Mouse (Mus musculus) retina, postnatal 1 day (tissue): ENCODE results near the gene Rbms3.

Experiments used
- DNase-seq: peaks from one replicate; pipeline ENCODE4 v3.0.0-alpha.2; 2012

Rbms3 gene

DNA sequence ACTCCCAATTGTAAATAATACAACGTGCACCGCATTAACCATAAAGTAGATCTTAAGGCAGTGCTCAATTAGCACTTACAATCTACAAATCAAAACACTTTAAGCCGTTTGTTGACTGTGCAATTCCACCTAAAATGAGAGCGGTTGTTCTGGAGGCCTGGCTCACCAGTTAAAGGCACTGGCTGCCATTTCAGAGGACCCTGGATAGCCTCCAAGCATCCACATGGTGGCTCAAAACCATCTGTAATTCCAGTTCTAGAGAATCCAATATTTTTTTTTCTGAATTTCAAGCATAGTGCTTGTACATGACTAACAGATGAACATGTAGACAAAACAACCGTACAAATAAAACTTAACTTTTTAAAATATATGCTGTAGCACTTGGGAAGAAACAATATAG, 460.5 kb downstream of the Rbms3 start:
- no peak for DNase-seq

DNA sequence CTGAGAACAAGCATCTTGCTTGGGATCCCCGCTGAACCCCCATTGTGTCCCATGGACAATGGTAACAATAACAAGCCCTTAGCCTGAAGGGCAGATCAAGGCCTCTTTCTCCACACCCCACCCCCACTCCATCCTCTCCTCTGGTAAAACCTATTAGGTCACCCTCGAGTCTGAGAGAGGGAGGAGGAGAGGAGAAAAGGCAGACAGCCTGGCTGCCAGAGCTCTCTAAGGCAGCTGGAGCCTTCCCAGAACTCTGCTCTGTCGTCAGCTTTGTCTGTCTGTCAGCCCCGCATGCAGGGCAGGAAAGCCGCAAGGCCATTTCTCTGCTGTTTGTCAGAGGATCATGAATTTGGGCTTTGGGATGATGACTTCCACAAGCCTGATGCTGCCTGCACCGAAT, 466.6 kb downstream of the Rbms3 start:
- peak; percentile 57 for DNase-seq

DNA sequence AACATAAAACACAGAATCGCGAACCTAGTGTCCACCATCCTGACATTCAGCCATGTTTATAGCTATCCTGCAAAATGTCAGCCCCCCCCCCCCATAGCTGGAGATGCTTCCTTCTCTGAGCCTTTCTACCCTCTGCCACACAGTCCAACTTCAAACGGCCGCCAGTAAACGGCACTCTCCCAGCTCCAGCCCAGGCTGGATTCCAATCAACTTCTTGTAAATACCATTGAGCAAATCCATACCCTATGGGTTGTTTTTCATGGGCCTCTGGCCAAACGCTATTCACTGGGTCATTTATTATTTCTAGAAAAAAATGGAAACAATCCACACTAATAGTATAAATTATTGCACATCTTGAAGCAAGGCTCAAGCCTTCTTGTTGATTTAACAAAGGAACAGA, 468.6 kb downstream of the Rbms3 start:
- DNase-seq, result no peak

GRCm38 (mm10) chr9:117156330-117156905, 473.3 kb downstream of the Rbms3 start:
- peak; percentile 36 for DNase-seq

DNA sequence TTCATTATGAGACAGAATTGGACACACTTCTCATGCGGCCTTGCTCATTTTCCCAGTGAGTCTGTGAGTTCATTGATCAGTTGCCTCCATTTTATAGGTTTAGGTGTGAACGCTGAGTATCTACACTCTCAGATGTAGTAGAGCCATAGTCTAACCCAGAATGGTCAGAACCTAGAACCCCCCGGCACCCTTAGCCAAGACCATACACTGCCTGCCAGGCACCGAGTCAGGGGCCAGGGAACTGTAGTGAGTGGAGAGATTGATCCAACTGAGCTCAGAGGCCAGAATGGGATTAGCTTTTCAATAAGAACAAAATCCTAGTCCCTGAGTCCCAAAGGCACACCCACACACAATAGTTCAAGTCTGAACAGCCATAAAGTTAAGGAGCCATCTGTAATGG, 475.1 kb downstream of the Rbms3 start:
- DNase-seq, result no peak

GRCm38 (mm10) chr9:117153686-117154274, 475.9 kb downstream of the Rbms3 start:
- peak; percentile 43 for DNase-seq

DNA sequence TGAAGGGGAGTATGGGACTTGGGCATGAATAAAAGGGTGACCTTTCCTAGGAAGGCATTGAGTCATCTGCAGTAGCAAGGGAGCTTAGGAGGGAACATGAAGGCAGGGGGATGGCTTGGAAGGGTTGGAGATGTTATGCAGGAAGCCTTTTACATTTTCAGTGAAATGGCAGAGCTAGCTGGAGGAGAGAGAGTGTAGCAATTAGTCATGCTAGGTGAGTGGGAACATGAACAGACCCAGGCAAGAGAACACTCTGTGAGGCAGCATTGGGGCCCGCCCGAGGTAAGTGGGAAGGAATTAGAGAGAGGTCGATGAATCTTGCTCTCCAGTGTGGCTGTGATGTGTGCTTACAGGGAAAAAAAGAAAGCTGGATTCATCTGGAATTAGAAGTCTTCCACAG, 477.8 kb downstream of the Rbms3 start:
- DNase-seq, result no peak

GRCm38 (mm10) chr9:117144057-117144723, 485.5 kb downstream of the Rbms3 start:
- DNase-seq, result peak; percentile 57

- DNase-seq, result no peak
Measured at GRCm38 (mm10) chr9:117139971-117140370, 489.7 kb downstream of the Rbms3 start.

GRCm38 (mm10) chr9:117136410-117136809, 493.3 kb downstream of the Rbms3 start:
- peak; percentile 18 for DNase-seq

- no peak for DNase-seq
Measured at GRCm38 (mm10) chr9:117134043-117134442, 495.7 kb downstream of the Rbms3 start.

DNA sequence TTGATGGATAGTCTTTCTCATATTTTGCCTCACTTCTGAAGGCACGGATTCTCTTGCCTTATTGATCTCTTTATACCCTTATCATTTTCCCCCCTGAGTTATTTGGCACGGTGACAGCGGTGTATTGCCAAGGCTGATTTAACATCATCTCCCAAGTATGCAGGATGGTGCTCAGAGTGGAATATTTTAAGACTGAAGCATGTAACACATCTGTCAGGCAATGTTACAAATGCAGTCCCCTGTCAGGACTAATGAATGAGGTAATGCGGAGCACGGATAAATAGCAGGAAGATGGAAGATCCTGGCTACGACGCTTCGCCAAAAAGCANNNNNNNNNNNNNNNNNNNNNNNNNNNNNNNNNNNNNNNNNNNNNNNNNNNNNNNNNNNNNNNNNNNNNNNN, 502.9 kb downstream of the Rbms3 start:
- peak; percentile 76 for DNase-seq

- DNase-seq, result no peak
Measured at GRCm38 (mm10) chr9:117125844-117126243, 503.9 kb downstream of the Rbms3 start.

DNA sequence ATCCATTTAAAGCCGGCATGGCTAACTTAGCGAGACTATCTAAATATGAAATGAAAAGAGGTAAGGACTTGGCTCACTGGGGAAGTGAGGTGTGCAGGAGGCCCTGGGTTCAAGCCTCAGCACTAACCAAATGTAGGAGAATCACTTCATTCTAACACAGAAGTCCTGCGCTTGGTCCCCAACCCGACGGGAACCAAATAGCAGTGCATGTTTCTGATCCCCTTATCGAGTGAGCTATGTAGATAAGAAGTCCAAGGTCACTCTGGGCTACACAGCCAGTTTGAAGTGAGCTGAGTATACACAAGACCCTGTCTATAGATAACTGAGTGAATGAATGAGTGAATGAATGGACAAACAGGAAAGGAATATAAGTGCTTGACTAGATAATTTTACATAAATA, 508.1 kb downstream of the Rbms3 start:
- no peak for DNase-seq

GRCm38 (mm10) chr9:117117181-117117729, 512.5 kb downstream of the Rbms3 start:
- no peak for DNase-seq

GRCm38 (mm10) chr9:117115609-117116008, 514.1 kb downstream of the Rbms3 start:
- DNase-seq, result no peak

DNA sequence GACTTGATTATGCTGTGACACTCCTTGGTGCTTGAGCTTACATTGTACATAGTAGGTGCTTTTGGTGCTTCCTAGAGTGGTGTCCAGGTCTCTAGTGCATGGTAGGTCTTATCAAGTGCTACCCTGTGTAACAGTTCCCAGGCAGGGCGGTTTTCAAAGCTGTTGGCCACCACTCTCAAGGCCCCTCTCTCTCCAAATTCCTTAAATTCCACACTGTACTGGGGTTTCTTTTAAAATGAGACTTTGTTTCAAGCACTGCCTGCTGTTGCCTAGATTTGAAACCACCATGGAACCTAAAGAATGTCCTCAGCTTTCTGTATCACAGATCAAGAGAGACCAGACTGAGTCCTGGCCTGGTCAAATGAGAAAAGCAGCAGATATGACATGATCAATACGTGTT, 516.1 kb downstream of the Rbms3 start:
- DNase-seq, result no peak

DNA sequence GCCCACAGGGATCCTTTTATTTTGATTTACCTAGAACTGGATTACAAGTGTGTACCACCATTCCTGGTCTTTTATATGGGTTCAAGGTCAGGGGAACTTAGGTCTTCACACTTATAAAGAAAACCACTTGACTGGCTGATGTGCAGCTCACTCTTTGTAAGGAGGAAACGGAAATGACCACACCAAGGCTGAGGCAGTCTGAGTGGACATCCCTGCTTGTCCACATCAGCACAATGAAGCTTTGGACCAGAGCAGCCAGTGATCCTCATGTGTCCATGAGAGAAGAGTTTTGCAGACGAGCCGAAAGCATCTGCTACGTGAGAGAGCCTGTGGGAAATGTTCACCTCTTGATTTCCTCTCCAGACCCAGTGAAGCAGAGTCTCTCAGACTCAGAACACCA, 521.8 kb downstream of the Rbms3 start:
- DNase-seq, result no peak

- no peak for DNase-seq
Measured at GRCm38 (mm10) chr9:117102198-117102930, 527.3 kb downstream of the Rbms3 start.

- DNase-seq, result no peak
Measured at GRCm38 (mm10) chr9:117100181-117100580, 529.5 kb downstream of the Rbms3 start.

- DNase-seq, result no peak
Measured at GRCm38 (mm10) chr9:117093551-117093950, 536.2 kb downstream of the Rbms3 start.

DNA sequence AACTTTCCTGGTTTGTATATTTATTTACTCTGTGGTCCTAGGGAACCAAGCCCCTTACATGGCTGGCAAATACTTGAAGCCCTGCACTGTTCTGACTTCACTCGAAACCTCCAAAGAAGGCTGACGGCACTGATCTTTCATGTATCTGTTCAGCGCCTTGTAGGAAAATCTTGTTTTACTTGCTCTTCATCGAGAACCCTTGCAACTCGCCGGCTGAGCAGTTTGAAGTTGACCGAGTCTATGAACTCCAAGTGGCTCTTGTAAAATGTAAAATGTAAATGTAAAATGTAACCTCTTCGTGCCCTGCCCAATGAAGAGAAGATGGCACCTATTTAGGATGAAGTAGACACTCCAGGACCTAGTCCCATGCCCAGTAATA, 537.5 kb downstream of the Rbms3 start:
- no peak for DNase-seq
